Mouse (Mus musculus): ENCODE measurements around the gene Med14. TPM values are rescaled to one million over a fixed set of nuclear protein-coding genes. Genes with fewer than 3 reads are reported as not detected.

The Med14 gene
- total and polyA plus RNA-seq, 2 experiments = 4.4 to 7.7 TPM

- H3K79me2 ChIP-seq (ENCODE audit: control insufficient read depth, insufficient read depth, low read length) = no peaks in the 10 kb centered on the region
- no peak overlapping the region for H3K9ac ChIP-seq (ENCODE audit: low read depth, low read length)
- H3K4me1 ChIP-seq (ENCODE audit: control insufficient read depth, insufficient read depth, low read length) = no peaks in the 10 kb centered on the region
- no peak for DNase-seq (ENCODE audit: extremely low read depth, low read depth, low spot score)
- no peak overlapping the region for H3K27ac ChIP-seq (replicated peaks; ENCODE audit: insufficient read depth, low read depth, low read length)
- H3K4me3 ChIP-seq (ENCODE audit: insufficient read depth, low read depth, low read length) = no peak overlapping the region
- 93% methylated on average over 4 of the region's 4 CpGs for WGBS
- peaks cover 14% of the 10 kb centered on the region; the same call in 1 of the 2 replicates for H3K36me3 ChIP-seq (ENCODE audit: control insufficient read depth, insufficient read depth, low read length)
- no peaks in the 10 kb centered on the region for H3K27me3 ChIP-seq (ENCODE audit: control insufficient read depth, insufficient read depth, low read length)
- TF ChIP-seq CTCF (IDR thresholded peaks at IDR 0.05; ENCODE audit: low read depth, low read length) = no peak
- TF ChIP-seq POLR2A (IDR thresholded peaks at IDR 0.05; ENCODE audit: extremely low read depth, insufficient read depth, low read length) = no peak
Measured at GRCm38 (mm10) chrX:12716036-12716435, 45.8 kb downstream of the Med14 start.

- H3K79me2 ChIP-seq (ENCODE audit: control insufficient read depth, insufficient read depth, low read length) = no peaks in the 10 kb centered on the region
- H3K27me3 ChIP-seq (ENCODE audit: control insufficient read depth, insufficient read depth, low read length) = no peaks in the 10 kb centered on the region
- H3K27ac ChIP-seq (replicated peaks; ENCODE audit: insufficient read depth, low read depth, low read length) = no peak overlapping the region
- no peak for TF ChIP-seq POLR2A (IDR thresholded peaks at IDR 0.05; ENCODE audit: extremely low read depth, insufficient read depth, low read length)
- no peak for TF ChIP-seq CTCF (IDR thresholded peaks at IDR 0.05; ENCODE audit: low read depth, low read length)
- WGBS = 84% methylated on average over 7 of the region's 7 CpGs
- DNase-seq (ENCODE audit: extremely low read depth, low read depth, low spot score) = no peak
- no peak overlapping the region for H3K4me3 ChIP-seq (ENCODE audit: insufficient read depth, low read depth, low read length)
- no peak overlapping the region for H3K9ac ChIP-seq (ENCODE audit: low read depth, low read length)
- peaks cover 13% of the 10 kb centered on the region; the same call in 1 of the 2 replicates for H3K36me3 ChIP-seq (ENCODE audit: control insufficient read depth, insufficient read depth, low read length)
- no peaks in the 10 kb centered on the region for H3K4me1 ChIP-seq (ENCODE audit: control insufficient read depth, insufficient read depth, low read length)
Measured at GRCm38 (mm10) chrX:12713796-12714195, 48.1 kb downstream of the Med14 start.

DNA sequence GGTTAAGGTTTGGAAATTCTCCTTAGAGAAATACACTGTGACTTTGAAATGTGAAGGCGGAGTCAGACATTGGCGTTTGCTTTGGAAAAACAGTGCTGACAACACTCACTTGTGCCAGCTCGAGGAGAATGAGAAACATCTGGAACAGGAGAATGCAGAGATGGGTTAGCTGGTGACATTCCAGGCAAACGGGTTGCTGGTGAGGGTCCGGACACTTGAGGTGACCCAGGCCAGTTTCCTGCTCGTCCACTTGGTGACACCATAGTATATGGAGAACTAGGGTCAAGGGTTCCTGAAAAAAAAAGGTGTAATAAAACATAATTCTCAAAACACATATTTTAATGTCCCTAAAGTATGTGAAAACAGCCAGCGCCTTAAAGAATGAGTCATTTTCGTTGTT, 75.0 kb downstream of the Med14 start:
- TF ChIP-seq POLR2A (IDR thresholded peaks at IDR 0.05; ENCODE audit: extremely low read depth, insufficient read depth, low read length) (no peak), CTCF (IDR thresholded peaks at IDR 0.05; ENCODE audit: low read depth, low read length) (no peak)
- no peak overlapping the region for H3K4me3 ChIP-seq (ENCODE audit: insufficient read depth, low read depth, low read length)
- no peaks in the 10 kb centered on the region for H3K27me3 ChIP-seq (ENCODE audit: control insufficient read depth, insufficient read depth, low read length)
- WGBS = 77% methylated on average over 8 of the region's 8 CpGs
- H3K36me3 ChIP-seq (ENCODE audit: control insufficient read depth, insufficient read depth, low read length) = peaks cover 11% of the 10 kb centered on the region
- no peaks in the 10 kb centered on the region for H3K79me2 ChIP-seq (ENCODE audit: control insufficient read depth, insufficient read depth, low read length)
- DNase-seq (ENCODE audit: extremely low read depth, low read depth, low spot score) = no peak
- H3K27ac ChIP-seq (replicated peaks; ENCODE audit: insufficient read depth, low read depth, low read length) = no peak overlapping the region
- H3K9ac ChIP-seq (ENCODE audit: low read depth, low read length) = no peak overlapping the region
- no peaks in the 10 kb centered on the region for H3K4me1 ChIP-seq (ENCODE audit: control insufficient read depth, insufficient read depth, low read length)

- H3K4me1 ChIP-seq (ENCODE audit: control insufficient read depth, insufficient read depth, low read length) = no peaks in the 10 kb centered on the region
- H3K36me3 ChIP-seq (ENCODE audit: control insufficient read depth, insufficient read depth, low read length) = peaks cover 11% of the 10 kb centered on the region
- H3K79me2 ChIP-seq (ENCODE audit: control insufficient read depth, insufficient read depth, low read length) = no peaks in the 10 kb centered on the region
- no peak overlapping the region for H3K9ac ChIP-seq (ENCODE audit: low read depth, low read length)
- H3K27ac ChIP-seq (replicated peaks; ENCODE audit: insufficient read depth, low read depth, low read length) = no peak overlapping the region
- TF ChIP-seq CTCF (IDR thresholded peaks at IDR 0.05; ENCODE audit: low read depth, low read length) (no peak), POLR2A (IDR thresholded peaks at IDR 0.05; ENCODE audit: extremely low read depth, insufficient read depth, low read length) (no peak)
- DNase-seq (ENCODE audit: extremely low read depth, low read depth, low spot score) = peak; percentile 55
- no peak overlapping the region for H3K4me3 ChIP-seq (ENCODE audit: insufficient read depth, low read depth, low read length)
- no peaks in the 10 kb centered on the region for H3K27me3 ChIP-seq (ENCODE audit: control insufficient read depth, insufficient read depth, low read length)
Measured at GRCm38 (mm10) chrX:12686071-12686470, 75.8 kb downstream of the Med14 start.

DNA sequence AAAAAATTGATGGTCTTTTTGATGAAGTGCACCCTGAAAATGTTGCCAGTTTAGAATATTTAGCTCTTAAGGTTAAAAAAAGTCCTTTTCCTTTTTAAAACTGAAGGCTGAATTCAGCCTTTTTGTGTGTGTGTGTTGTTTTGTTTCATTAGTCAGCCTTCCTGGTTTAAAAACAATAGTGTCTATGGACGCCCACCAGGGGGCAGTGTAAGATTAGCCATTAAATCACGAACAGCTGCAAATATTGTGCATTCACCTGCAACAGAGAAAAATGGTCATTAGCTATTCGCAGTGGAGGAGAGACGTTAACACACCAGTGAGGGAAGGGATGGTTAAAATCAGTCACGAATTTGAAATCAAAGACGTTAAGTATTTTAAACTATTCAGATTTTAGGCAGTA, 84.5 kb downstream of the Med14 start:
- TF ChIP-seq POLR2A (IDR thresholded peaks at IDR 0.05; ENCODE audit: extremely low read depth, insufficient read depth, low read length) (no peak), CTCF (IDR thresholded peaks at IDR 0.05; ENCODE audit: low read depth, low read length) (peak; percentile 37)

GRCm38 (mm10) chrX:12673054-12673775, 88.7 kb downstream of the Med14 start, which contains the start of gene 1810030O07Rik:
Gene 1810030O07Rik, minus strand, starts transcription at chrX:12673668.
- H3K36me3 ChIP-seq (ENCODE audit: control insufficient read depth, insufficient read depth, low read length) = peaks cover 8% of the 10 kb centered on the region; the same call in 1 of the 2 replicates
- H3K9ac ChIP-seq (ENCODE audit: low read depth, low read length) = peak within 1 kb of the TSS; percentile 93
- H3K27me3 ChIP-seq (ENCODE audit: control insufficient read depth, insufficient read depth, low read length) = no peaks in the 10 kb centered on the region
- no peaks in the 10 kb centered on the region; the same call in 1 of the 2 replicates for H3K4me1 ChIP-seq (ENCODE audit: control insufficient read depth, insufficient read depth, low read length)
- H3K27ac ChIP-seq (replicated peaks; ENCODE audit: insufficient read depth, low read depth, low read length) = peak within 1 kb of the TSS; percentile 95
- 0% methylated on average over 38 of the region's 42 CpGs for WGBS
- TF ChIP-seq POLR2A (IDR thresholded peaks at IDR 0.05; ENCODE audit: extremely low read depth, insufficient read depth, low read length) (no peak), CTCF (IDR thresholded peaks at IDR 0.05; ENCODE audit: low read depth, low read length) (no peak)
- DNase-seq (ENCODE audit: extremely low read depth, low read depth, low spot score) = peak; percentile 87
- no peaks in the 10 kb centered on the region; the same call in 1 of the 2 replicates for H3K79me2 ChIP-seq (ENCODE audit: control insufficient read depth, insufficient read depth, low read length)
- H3K4me3 ChIP-seq (ENCODE audit: insufficient read depth, low read depth, low read length) = peak within 1 kb of the TSS; percentile 98

More for the DNA sequence above, 84.5 kb downstream of the Med14 start:
- Histone ChIP-seq H3K27me3 (ENCODE audit: control insufficient read depth, insufficient read depth, low read length) (no peaks in the 10 kb centered on the region), H3K27ac (replicated peaks; ENCODE audit: insufficient read depth, low read depth, low read length) (no peak overlapping the region), H3K79me2 (ENCODE audit: control insufficient read depth, insufficient read depth, low read length) (no peaks in the 10 kb centered on the region; the same call in 1 of the 2 replicates), H3K4me3 (ENCODE audit: insufficient read depth, low read depth, low read length) (no peak overlapping the region), H3K4me1 (ENCODE audit: control insufficient read depth, insufficient read depth, low read length) (no peaks in the 10 kb centered on the region; the same call in 1 of the 2 replicates), H3K9ac (ENCODE audit: low read depth, low read length) (no peak overlapping the region), H3K36me3 (ENCODE audit: control insufficient read depth, insufficient read depth, low read length) (no peaks in the 10 kb centered on the region)
- WGBS = 29% methylated on average over 6 of the region's 6 CpGs
- peak; percentile 29 for DNase-seq (ENCODE audit: extremely low read depth, low read depth, low spot score)

Measured in liver, adult 2 months (tissue).